Mouse (Mus musculus): ENCODE measurements at regions not wholly inside any gene's neighbourhood (a gene's known extent, or its start where the extent isn't known, plus 50 kb on each side); places are given as distances from the start of the nearest gene placed in this dataset.
A peak's percentile ranks its signal among the peaks of the same experiment; 100 is the strongest.

DNA sequence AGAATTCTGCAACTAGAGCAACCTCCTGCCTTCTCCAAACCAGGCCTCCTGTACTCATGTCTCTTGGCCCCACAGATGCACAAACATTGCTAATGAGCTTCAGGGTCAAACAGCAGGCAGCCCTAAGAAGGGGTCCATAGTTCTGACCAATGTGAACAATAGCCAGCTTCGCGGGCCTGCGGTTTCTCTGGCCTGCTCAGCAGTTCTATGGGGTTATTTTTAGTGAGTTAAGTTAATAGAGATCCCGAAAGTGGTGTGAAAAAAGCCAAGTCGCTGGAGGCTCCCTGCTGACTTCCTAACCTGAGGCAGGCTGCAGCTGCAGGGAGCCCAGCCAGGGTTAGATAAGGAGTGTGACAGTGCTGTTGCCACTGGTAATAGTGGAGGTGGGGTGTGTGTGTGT is 106.6 kb downstream of the Pdcd6ip start:
- DNase-seq: no peak

DNA sequence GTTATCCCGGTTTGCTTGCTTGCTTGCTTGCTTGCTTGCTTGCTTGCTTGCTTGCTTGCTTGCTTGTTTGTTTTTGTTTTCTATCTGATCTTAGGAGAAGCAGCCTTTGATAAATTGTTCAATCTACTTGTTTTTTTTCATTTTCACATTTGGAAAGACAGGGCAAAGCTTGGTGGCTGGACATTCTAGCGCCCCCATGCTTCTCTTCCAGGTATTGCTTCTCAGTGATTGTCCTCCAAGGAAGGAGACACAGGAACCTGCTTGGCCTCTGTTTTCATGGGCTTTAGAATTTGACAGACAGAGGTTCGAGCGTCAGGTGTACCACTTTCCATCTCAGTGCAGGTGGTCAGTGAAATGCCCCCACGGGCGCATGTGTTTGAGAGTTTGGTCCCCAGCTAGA is 120.8 kb downstream of the Pdcd6ip start:
- DNase-seq: no peak

DNA sequence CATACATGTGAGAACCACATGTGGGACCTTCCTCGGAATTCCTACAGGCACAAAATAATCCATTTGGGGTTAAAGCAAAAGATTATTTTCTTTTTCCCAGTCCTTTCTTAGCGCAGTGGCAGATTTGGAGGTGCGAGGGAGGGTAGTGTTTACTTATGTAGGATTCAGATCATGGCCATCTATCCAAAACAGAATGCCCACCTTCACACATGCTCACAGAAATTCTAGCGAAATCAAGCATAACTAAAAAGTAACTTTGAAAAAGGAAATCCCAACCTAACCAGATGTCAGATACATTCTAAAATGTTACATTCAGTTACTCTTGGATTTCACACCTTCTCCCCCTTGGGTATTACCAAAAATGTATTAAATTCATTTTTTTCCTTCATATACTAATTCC is 121.6 kb downstream of the Pdcd6ip start:
- DNase-seq: no peak

DNA sequence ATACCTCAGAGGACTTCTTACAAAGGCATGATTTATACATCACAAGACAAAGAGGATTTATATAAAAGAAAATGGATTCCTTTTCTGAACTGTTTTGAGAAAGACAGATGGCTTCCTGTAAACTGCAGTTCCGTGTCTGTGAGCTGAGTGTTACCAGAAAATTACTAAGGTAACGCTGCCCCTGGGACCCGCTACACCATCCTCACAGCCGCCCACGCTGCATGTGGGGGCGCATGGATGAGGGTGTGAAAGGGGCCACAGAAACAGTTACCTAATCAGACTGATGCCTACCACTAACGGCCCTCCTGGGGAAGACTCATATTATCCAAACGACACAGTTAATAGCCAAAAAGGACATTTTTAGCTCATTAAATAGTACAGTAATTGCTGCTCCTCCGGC is 129.8 kb downstream of the Pdcd6ip start:
- no peak for DNase-seq

DNA sequence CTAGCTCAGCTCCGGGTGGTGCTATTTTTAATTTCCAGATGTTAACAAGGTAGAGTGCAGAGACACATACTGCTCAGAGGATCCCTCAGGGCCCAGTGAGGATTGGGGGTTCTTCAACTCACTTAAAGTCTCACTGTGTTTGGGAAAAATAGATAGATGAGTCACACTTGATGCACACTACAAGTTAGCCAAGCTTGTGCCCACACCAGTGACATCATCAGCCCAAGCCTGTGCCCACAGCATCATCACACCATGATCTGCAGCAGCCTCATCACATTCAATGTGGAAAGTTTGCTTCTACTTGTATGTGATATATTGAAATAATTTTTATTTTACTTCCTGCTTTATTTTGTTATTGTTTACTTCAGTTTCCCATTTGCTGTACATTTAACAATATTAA is 139.2 kb downstream of the Pdcd6ip start:
- no peak for DNase-seq

DNA sequence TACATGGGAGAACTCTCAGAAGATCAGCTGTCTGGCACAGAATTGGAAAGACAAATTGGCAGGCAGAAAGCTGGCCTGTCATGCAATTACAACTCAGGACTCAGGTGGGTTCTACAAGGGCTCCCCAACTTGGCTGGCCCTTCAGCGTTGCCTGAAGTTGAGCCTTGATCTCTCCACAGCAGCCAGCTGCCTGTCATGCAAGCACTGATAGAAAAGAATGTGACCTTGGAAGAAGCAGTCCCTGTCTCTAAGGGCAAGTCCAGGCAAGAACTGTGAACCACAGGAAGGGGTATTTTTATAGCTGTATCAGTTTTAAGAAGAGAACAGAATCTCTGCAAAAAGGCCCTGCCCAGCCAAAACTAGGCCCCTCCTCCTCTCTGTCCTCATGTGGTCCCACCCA is 140.4 kb downstream of the Pdcd6ip start:
- DNase-seq: no peak

DNA sequence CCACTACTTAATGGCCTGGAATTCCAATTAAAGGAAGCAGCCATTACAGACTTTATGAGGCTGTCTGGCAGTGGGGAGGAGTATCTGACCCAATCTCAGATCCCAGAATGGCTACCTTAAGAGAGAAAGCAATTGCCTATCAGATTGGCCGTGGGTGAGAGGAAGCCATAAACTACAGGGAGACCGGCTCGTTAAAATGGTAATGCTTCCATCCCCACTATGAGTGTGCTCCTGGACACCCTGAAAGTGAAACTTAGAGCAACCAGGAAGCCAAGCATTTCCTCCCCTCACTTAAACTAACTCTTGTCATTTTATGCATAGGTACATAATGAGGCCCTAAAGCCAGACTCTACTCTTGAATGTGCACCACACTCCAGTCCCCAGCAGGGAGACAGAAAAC is 141.4 kb downstream of the Pdcd6ip start:
- DNase-seq: no peak

DNA sequence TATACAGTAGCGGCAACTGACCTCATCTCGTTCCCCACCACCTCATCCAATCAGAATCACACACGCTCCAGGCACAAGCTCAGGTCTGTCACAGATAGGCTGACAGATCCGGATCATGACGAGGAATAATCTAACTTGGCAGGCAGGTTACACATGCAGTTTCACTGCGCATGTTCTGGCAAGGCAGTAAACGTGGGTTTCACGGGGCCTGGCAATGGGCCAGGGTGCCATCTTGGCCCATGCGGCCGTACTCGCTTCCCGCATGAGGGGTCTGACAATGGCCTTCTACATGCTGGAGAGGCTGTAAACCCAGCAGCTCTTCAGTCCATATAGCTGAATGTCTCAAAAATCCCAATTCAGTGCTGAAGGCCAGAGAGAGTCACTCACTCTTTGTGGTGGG is 154.1 kb downstream of the Pdcd6ip start:
- no peak for DNase-seq

DNA sequence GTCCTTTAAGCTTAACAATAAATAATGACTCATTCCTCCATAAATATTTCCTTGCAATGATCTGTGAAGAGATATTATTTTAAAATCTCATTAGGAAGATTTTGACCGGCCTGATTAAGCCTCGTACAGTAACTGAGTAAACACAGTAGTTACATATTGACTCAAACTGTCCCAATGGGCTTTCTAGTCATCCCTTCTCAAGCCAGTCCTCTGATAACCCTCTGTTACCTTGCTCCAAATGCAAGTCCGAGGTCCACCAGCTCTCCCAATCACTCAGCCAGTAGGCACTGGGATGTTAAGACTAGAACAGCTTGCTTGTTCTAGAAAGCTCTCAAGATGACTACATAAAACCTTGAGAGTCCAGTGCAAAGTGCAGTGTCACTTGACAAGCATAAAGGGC is 160.6 kb downstream of the Pdcd6ip start:
- no peak for DNase-seq

DNA sequence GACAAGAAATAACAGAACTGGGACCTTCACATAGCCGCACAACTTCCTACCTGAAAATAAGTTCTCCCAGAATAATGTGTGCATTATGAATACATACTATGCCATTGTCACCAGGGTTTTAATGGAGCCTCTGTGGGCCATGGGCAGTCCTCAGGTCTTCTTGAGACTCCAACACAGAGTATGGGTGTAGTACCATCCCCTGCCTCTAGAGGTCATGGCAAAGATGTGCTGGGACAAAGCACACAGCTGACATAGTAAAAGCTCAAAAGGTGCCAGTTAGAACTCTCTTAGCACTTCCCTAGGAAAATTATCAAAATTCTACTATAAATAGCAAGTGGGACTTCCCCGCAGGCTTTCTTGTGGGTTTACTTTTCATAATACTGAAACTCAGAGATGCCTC is 179.5 kb downstream of the Pdcd6ip start:
- no peak for DNase-seq

DNA sequence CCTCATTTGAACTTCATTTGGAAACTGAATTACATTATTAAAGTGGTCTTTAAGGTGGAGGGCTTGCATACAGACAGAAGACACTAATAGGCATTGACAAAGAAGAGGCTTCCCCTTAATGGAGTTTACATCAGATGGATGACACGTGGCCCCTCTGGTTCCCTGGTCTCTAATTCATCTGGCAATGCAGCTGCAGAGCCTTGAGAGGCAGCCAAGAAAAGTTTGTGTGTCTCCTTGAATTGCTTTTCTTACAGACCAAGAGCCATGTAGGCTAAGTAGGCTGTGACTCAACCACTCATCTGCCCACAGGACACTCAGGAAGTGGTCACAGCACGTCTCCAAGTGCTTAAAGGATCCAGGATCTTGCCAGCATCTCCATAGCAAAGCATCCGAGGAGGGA is 183.8 kb downstream of the Pdcd6ip start:
- DNase-seq: no peak

DNA sequence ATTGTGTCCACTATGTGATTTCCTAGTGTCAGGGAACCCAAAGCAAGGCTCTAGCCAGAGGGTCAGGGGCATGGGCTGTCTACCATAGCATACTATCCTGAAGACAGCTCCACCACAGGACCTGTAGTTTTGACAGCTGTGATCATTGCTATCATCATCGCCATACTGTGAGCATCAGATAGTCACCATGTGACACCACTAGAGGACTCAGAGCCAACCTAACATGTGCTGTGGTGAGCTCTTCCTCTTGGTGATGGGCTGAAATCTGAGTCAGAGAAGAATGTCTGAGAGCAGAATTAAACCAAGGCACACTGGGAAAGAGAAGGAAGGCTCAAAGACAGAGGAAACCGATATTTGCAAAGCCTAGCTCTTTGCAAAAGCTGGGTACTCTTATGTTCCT is 184.9 kb downstream of the Pdcd6ip start:
- DNase-seq: no peak

DNA sequence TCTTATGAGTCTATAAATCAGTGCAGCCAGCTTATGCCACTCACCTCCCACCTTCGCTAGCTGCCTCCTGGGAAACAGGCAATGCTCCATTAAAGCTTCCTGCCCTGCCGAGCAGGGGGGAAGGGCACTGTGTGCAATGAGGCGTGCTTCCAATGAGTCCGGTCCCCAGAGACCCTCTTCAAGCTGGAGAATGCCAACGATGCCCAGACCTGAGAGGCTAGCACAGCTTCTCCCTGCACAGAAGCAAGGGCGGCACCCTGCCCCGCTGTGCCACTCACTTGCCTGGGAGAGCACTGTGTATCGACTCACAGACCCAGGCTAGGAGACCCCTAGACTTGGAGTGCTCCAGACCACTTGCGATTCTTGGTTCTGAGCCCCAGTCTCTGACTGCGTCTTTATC is 188.3 kb downstream of the Pdcd6ip start:
- DNase-seq: no peak

DNA sequence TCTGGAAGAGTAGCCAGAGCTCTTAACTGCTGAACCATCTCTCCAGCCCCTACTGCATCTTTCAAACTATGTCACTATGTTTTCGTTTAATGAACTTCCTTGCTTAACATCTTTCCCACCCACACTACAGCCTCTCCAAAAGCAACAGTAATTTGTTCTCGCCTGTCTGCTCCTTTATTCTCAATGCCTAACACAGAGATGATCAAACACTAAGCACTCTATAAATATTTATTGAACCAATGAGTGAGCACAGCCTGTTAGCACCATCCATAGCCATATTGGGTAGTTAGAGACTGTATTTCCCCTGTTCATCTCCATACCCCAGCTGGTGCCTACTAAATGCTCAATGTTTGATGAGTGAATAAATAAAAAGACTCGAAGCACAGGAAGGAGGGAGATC is 189.6 kb downstream of the Pdcd6ip start:
- DNase-seq: no peak

DNA sequence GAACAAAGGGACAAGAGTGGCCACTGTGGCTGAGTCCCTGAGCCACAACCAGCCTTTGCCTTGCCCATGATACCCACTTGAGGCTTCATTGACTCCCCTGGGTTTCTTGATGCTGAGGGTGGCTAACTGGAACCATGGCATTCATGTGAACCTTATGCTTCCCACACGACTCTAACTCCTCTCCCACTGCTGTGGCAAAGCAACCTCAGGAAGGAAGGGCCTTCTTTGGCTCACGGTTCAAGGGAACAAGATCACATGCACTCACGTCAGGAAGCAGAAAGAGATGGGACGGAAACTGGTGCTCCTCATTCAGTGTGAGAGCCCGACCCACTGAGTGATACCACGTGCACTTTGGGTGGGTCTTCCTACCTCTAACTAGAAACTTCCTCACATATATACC is 190.3 kb downstream of the Pdcd6ip start:
- DNase-seq: no peak

DNA sequence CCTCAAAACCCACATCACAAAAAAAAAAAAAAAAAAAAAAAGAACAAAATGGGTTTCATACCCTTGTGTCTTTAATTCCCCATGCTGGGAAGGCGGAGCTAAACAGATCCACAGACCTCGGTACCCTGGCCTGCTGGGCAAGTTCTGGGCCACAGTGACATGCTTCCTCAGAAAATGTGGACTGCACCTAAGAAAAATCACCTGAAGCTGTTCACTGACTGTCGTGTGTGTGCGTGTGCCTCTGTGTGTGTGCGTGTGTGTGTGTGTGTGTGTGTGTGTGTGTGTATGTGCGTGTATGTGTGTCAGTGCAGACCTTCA is 192.4 kb downstream of the Pdcd6ip start:
- no peak for DNase-seq

DNA sequence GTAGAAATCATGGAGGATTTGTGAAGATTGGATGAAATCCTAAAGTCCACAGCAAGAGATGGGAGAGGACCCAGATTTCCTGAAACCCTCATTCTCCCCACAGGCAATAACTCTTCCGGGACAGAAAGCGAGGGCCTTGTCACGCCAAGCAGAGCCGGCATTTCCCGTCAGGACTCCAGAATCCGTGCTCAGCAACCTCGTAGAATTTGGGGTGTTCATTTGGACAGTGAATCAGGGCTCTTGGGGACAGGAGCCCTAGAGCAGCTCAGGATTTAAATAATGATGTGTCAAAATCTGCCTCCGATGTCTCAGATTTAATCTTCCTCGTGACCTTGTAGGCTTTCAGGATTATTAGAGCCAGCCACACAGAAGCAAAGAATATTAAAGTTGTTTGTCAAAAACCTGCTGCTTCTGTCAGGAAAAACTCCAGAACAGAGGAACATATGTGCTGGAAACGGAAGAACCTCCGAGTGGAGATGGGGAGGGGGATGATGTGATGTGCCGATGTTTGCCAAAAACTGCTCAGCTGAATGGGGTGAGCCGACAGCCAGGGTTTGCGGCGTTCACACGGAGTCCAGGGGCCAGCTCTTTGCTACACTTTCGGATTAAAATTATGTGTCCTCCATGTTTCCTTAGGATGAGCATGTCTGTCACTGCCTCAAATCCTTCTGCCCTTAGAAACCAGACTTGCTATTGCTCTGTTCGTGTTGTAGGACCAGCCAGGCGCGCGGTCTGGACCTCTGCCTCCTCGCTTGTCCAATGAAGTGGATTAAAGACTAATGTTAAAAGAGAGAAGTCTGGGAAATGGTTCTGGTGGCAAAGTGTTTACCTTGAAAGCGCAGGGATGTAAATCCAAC is 193.0 kb downstream of the Pdcd6ip start:
- no peak for DNase-seq

DNA sequence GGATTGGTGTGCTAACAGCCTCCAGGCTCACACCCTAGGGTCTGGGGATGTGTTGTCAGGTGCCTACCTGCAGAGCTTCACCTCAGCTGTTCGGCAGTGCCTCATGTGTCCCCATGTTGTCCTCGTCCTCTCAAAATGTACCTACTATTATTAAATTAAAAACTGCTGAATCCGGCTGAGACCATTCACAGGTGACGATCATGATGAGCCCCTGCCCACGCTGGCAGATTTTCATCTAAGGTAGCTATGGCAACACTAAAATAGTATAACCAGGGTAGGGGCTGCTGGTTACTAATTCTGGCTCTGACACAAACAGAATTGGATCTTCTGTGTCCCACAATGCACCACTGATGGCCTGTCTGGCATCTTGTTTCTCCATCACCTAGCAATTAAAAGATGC is 196.8 kb downstream of the Pdcd6ip start:
- DNase-seq: no peak

DNA sequence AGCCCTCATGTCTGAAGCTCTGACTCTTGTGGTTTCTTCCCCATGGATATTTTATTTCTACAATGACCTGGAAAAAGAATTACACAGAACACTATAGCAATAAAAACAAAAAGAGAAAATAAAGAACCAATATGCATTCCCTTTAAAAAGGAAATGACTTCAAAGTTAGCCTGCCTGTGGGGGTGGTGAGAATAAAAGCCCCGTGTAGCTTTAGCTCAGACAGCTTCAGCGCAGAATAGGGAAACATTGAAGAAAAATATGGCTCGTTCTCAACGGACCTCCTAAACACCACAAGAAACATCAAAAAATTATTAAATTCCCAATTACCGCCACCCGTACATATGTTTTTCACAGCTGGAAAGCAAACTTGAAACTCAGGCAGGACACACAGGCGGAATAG is 198.7 kb downstream of the Pdcd6ip start:
- no peak for DNase-seq

DNA sequence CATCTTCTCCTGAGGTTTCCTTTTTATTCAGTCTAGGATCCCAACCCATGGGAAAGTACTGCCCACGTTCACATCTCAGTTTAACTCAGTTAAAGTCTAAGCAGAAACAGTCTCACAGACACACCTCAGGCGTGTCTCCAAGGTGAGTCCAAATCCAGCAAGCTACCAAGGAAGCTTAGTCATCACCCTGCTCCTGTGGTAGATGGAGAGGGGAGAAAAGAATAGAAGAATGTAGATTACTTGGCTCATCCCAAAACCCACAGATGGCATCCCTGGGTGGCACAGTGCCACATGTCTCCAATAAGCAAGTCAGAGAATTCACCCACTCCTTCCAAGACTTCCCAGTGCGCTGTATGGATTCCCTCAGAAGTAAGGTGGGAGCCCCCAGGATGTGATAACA is 199.2 kb downstream of the Pdcd6ip start:
- peak; percentile 13 for DNase-seq

DNA sequence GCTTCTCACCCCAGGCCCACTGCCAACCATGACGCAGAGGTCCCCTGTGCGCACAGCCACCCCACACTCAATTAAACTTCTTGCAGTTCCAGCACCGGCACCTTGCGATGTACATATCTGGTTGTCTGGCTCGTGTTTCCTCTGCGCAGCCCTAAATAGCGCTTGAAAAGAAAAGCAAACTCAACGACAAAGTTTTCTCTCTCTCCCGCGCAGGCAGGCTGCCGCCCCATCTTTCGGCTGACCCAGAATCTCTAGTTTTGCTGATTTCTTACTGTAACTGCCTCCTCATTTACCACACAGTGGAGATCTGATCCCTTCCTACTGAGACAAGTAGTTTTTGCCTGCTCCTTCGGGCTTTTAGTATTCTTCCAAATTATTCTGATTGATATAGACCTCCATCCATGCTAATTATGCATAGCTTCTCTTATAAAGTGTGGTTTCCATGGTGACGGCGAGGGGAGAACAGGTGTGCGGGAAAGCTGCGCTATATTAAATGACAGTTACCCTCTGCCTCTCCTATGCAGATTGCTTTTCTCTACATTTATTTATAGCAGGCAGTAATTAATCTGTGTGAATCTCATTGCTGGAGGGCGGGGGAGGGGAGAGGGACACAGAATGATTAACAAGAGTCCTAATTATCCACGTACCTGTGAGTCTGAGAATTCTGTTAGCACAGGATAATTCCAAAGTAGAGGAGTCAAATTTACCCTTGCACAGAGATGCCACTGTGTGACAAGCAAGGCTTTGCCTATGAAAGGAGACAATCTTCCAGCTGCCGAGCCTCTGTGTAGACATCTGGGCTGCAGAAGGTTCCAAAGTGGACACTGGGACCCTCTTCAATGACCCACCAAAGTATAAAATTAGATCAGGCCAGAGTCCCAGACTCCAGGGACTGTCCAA is 200.2 kb downstream of the Pdcd6ip start:
- DNase-seq: no peak

DNA sequence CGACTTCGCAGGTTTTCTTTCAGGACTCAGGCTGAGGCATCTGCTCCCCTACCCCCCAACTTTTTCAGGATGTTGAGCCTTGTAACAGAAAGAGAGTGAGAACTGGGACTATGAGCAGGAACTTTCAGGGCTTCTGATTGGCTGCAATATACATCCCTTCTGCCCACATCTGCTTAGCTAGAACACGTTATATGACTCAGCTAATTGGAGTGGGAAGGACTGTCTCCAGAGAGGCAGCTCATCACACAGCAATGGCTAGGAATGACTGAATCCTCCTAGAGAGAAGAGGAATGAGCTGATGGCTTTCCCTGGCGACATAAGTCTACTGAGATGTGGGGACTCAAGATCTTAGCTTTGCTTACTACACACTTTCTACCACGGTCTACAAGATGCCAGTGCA is 208.8 kb downstream of the Pdcd6ip start:
- DNase-seq: no peak

DNA sequence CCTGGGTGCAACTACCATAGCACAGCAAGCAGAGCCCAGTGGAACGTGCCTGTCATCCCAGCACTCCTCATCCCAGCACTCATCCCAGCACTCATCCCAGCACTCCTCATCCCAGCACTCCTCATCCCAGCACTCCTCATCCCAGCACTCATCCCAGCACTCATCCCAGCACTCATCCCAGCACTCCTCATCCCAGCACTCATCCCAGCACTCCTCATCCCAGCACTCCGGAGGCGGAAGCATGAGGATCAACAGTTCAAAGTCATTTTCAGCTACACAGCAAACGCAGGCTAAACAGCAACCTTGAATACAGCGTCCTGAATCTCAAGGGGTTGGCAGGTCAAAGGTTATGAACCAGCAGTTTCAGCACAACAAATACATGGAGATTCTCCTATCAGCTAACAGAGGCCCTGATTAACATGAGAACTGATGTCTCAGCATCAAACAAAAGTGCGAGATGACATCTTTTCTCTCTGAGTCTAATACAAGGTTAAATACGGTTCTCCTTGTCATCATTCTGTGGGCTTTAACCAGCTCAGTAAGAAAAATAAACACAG is 211.8 kb downstream of the Pdcd6ip start:
- no peak for DNase-seq

DNA sequence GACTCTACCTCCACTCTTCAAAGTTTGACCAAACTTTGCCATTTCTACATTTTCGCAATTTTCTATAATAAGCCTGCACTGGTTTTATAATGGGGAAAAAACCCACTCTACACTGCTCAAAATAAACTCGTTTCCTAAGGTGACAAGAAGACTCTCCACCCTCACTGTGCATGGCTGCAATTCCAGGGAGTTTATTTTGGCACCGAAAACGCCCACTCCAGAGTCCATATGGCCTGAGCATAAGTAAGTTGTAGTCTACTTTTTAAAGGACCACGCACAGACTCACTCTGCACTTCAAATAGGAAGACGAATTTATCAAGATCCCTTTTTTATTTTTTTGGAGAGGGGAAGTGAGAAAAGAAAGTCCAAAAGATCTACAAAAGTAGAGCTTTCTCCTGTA is 219.4 kb downstream of the Pdcd6ip start:
- DNase-seq: no peak

Data from cerebellum, adult 11-12 months (tissue).